Mouse (Mus musculus): ENCODE measurements at regions not wholly inside any gene's neighbourhood (a gene's known extent, or its start where the extent isn't known, plus 50 kb on each side); places are given as distances from the start of the nearest gene placed in this dataset.

DNA sequence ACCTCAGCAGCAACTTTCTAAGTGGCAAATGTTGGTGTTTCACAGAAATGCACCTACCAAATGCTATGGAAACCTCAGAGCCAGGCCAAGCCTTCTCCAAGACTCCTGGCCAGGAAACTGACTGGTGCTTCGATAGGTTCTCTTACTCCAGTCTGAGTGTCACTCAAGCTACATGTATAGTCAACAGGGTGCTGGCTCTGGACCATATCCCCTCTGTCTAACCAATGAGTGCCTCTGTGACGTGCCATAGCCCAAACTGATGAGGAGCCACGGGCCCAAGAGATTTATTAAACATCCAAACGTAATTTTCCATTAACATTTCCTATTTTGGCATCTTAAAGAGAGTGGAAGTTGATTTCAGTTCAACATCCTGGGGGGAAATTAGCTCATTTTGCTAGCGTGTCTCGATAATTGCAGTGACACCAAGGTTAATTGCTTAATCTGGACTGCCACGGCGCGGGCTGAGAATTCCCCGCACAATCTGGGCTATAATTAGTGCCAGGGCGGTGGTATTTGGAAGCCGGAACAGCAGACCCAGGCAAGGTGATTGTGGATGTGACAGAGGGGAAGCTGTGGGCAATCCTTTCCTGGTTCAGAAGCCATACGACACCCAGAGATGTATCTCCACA is 94.5 kb upstream of the Zdhhc25 start:
- no peak for TF ChIP-seq CTCF (IDR thresholded peaks at IDR 0.05; ENCODE audit: control insufficient read depth, insufficient read depth, low read length)
- TF ChIP-seq POLR2A (IDR thresholded peaks at IDR 0.05; ENCODE audit: borderline replicate concordance, control insufficient read depth, low read depth, low read length) = no peak

Data from bone marrow, adult 2 months (tissue).